Mouse (Mus musculus): ENCODE data around the gene Dnm3.

Dnm3 gene

DNA sequence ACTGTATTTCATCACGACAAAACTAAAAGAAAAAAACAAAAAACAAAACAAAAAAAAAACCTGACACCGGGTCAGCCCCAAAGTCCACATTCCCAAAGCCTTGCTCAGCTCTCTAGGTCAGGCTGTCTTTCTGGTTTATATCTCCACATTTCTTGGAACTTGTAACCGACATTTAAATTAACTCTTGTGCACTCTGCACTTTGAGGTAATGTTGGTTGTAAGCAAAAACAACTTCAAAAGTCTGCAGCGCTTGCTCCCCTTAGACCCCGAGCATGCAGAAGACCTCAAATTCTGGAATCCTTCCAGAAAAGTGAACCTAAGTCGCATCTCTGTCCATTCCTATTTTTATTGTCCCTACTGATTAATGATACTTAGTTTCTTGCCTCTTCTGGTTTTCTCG is 297.4 kb downstream of the Dnm3 start:
- no peaks in the 10 kb centered on the region for H3K36me3 ChIP-seq (ENCODE audit: insufficient read depth, low read length)
- H3K9me3 ChIP-seq (ENCODE audit: low read length): no peaks in the 10 kb centered on the region
- 0 out of 2 replicates have a peak, but pooled peaks cover 6% of the 10 kb centered on the region for H3K4me1 ChIP-seq (replicated peaks; ENCODE audit: low read depth, low read length)
- no peak overlapping the region for H3K4me3 ChIP-seq (replicated peaks; ENCODE audit: low read length)
- H3K27me3 ChIP-seq (ENCODE audit: insufficient read depth, low read length): no peaks in the 10 kb centered on the region
- no peak for TF ChIP-seq POU5F1 (IDR thresholded peaks at IDR 0.05; ENCODE audit: borderline replicate concordance, low read length)
- no peak for TF ChIP-seq NANOG (IDR thresholded peaks at IDR 0.05; ENCODE audit: borderline replicate concordance, low read length)
- no peak for TF ChIP-seq CTCF (conservative IDR thresholded peaks at IDR 0.05; ENCODE audit: low read length)

DNA sequence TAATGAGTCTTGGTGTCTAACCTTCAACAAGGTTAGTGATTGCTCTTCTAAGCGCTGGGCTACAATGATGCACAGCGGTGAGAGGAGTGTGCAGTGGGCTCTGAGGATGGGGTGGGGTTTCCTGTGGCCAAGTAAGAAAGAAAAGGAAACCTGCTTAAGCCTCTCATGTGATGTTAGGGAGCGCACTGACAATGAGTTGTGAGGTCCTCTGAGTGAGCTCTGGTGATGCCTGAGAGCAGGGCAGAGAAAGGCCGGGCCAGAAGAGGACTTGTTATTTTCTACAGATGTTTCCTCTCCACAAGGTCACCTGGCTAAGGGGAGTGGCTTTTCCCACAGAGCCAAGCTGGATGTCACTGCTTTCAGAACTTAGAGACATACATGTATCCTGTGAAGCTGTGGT is 298.4 kb downstream of the Dnm3 start:
- Histone ChIP-seq H3K27me3 (ENCODE audit: insufficient read depth, low read length) (no peaks in the 10 kb centered on the region), H3K9me3 (ENCODE audit: low read length) (no peaks in the 10 kb centered on the region), H3K36me3 (ENCODE audit: insufficient read depth, low read length) (no peaks in the 10 kb centered on the region), H3K4me1 (replicated peaks; ENCODE audit: low read depth, low read length) (0 out of 2 replicates have a peak, but pooled peaks cover 6% of the 10 kb centered on the region), H3K4me3 (replicated peaks; ENCODE audit: low read length) (no peak overlapping the region)
- TF ChIP-seq NANOG (IDR thresholded peaks at IDR 0.05; ENCODE audit: borderline replicate concordance, low read length) (no peak), CTCF (conservative IDR thresholded peaks at IDR 0.05; ENCODE audit: low read length) (no peak), POU5F1 (IDR thresholded peaks at IDR 0.05; ENCODE audit: borderline replicate concordance, low read length) (no peak)

DNA sequence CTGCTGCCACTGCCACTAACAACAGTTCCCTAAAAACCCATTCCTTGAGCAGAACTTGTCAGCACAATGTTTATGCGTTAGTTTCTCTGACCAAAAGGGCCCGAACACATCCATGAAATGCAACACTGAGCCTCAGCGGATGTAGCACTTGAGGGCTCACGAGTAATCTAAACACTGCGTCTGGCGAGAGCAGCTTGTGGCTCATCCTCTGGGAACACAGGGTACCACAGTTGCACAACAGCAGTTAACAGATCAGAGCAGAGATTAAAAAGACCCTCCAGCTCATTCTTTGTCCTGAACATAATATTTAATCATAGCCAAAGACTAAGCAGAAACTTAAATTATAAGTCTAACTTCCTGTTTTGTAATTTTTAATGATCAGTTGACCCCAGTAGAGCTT is 305.0 kb downstream of the Dnm3 start:
- Histone ChIP-seq H3K4me1 (replicated peaks; ENCODE audit: low read depth, low read length) (no peaks in the 10 kb centered on the region), H3K9me3 (ENCODE audit: low read length) (no peaks in the 10 kb centered on the region), H3K27me3 (ENCODE audit: insufficient read depth, low read length) (no peaks in the 10 kb centered on the region), H3K4me3 (replicated peaks; ENCODE audit: low read length) (no peak overlapping the region), H3K36me3 (ENCODE audit: insufficient read depth, low read length) (no peaks in the 10 kb centered on the region)
- TF ChIP-seq NANOG (IDR thresholded peaks at IDR 0.05; ENCODE audit: borderline replicate concordance, low read length): no peak
- TF ChIP-seq POU5F1 (IDR thresholded peaks at IDR 0.05; ENCODE audit: borderline replicate concordance, low read length): no peak
- no peak for TF ChIP-seq CTCF (conservative IDR thresholded peaks at IDR 0.05; ENCODE audit: low read length)

GRCm38 (mm10) chr1:162163687-162164484 is 313.9 kb downstream of the Dnm3 start:
- Histone ChIP-seq H3K27me3 (ENCODE audit: insufficient read depth, low read length) (no peaks in the 10 kb centered on the region), H3K4me1 (replicated peaks; ENCODE audit: low read depth, low read length) (no peaks in the 10 kb centered on the region; the same call in 1 of the 2 replicates), H3K9me3 (ENCODE audit: low read length) (no peaks in the 10 kb centered on the region), H3K36me3 (ENCODE audit: insufficient read depth, low read length) (no peaks in the 10 kb centered on the region), H3K4me3 (replicated peaks; ENCODE audit: low read length) (no peak overlapping the region)
- no peak for TF ChIP-seq CTCF (conservative IDR thresholded peaks at IDR 0.05; ENCODE audit: low read length)
- no peak for TF ChIP-seq NANOG (IDR thresholded peaks at IDR 0.05; ENCODE audit: borderline replicate concordance, low read length)
- TF ChIP-seq POU5F1 (IDR thresholded peaks at IDR 0.05; ENCODE audit: borderline replicate concordance, low read length): no peak

DNA sequence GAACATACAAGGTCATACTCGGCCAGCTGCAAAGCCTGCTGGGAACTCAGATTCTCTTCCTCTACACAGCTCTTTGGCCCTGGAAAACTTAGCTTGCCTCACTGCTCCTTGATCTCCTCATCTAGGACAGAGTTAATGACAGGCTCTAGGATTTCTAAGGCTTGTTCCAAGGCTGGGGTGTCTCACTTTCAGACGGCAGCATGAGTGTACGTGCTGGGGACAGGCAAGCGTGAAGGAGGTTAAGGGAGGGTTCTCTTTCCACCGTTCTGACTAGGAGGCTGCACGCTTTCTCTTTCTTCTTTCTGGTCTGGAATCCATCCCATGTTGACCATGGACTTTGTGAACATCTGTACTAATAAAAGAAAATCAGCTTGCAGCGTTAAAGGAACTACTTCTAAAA is 315.2 kb downstream of the Dnm3 start:
- H3K27me3 ChIP-seq (ENCODE audit: insufficient read depth, low read length): no peaks in the 10 kb centered on the region
- no peaks in the 10 kb centered on the region for H3K36me3 ChIP-seq (ENCODE audit: insufficient read depth, low read length)
- no peaks in the 10 kb centered on the region for H3K9me3 ChIP-seq (ENCODE audit: low read length)
- no peaks in the 10 kb centered on the region; the same call in 1 of the 2 replicates for H3K4me1 ChIP-seq (replicated peaks; ENCODE audit: low read depth, low read length)
- no peak overlapping the region for H3K4me3 ChIP-seq (replicated peaks; ENCODE audit: low read length)
- TF ChIP-seq NANOG (IDR thresholded peaks at IDR 0.05; ENCODE audit: borderline replicate concordance, low read length): no peak
- no peak for TF ChIP-seq POU5F1 (IDR thresholded peaks at IDR 0.05; ENCODE audit: borderline replicate concordance, low read length)
- no peak for TF ChIP-seq CTCF (conservative IDR thresholded peaks at IDR 0.05; ENCODE audit: low read length)

DNA sequence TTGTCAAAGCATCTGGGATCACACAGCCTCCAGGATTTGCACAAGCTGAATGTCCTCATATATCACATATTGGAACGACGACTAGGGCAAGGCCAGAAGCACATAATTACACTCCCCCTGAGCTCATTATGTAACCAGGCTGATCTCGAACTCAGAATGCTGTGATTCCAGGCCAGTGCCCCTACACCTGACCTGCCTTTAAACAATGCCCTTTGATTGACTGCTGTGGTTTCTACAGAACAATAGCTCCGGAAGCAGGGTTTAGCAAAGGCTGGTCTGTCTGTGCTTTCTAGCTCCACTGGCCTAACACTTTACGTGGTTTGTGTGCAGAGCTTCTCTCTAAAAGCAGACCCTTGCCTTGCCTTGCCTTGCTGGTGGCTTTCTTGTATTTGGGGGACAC is 315.6 kb downstream of the Dnm3 start:
- H3K36me3 ChIP-seq (ENCODE audit: insufficient read depth, low read length): no peaks in the 10 kb centered on the region
- H3K4me1 ChIP-seq (replicated peaks; ENCODE audit: low read depth, low read length): no peaks in the 10 kb centered on the region; the same call in 1 of the 2 replicates
- no peaks in the 10 kb centered on the region for H3K9me3 ChIP-seq (ENCODE audit: low read length)
- TF ChIP-seq CTCF (conservative IDR thresholded peaks at IDR 0.05; ENCODE audit: low read length) (no peak), POU5F1 (IDR thresholded peaks at IDR 0.05; ENCODE audit: borderline replicate concordance, low read length) (no peak)
- H3K27me3 ChIP-seq (ENCODE audit: insufficient read depth, low read length): no peaks in the 10 kb centered on the region
- no peak overlapping the region for H3K4me3 ChIP-seq (replicated peaks; ENCODE audit: low read length)

- Histone ChIP-seq H3K4me1 (replicated peaks; ENCODE audit: low read depth, low read length) (no peaks in the 10 kb centered on the region; the same call in 1 of the 2 replicates), H3K9me3 (ENCODE audit: low read length) (no peaks in the 10 kb centered on the region), H3K27me3 (ENCODE audit: insufficient read depth, low read length) (no peaks in the 10 kb centered on the region), H3K4me3 (replicated peaks; ENCODE audit: low read length) (no peak overlapping the region), H3K36me3 (ENCODE audit: insufficient read depth, low read length) (no peaks in the 10 kb centered on the region)
- no peak for TF ChIP-seq NANOG (IDR thresholded peaks at IDR 0.05; ENCODE audit: borderline replicate concordance, low read length)
- TF ChIP-seq CTCF (conservative IDR thresholded peaks at IDR 0.05; ENCODE audit: low read length): no peak
- no peak for TF ChIP-seq POU5F1 (IDR thresholded peaks at IDR 0.05; ENCODE audit: borderline replicate concordance, low read length)
These were observed 317.1 kb downstream of the Dnm3 start for GRCm38 (mm10) chr1:162160718-162161117.

DNA sequence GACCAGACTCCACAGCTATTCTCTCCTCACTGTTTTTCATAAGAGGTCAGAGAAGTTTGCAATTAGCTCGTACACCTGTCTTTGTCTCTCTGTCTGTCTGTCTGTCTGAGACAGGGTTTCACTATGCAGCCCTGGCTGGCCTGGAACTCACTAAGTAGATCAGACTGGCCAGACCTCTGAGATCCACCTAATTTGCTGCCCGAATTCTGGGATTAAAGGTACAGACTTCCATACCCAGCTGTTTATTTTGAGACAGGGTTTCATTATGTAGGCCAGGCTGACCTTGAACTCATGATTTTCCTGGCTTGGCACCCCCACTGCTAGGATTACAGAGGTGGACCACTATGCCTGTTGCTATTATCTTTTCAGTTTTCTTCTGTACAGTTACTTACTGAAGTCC is 319.3 kb downstream of the Dnm3 start:
- H3K4me3 ChIP-seq (replicated peaks; ENCODE audit: low read length): no peak overlapping the region
- TF ChIP-seq CTCF (conservative IDR thresholded peaks at IDR 0.05; ENCODE audit: low read length) (no peak), POU5F1 (IDR thresholded peaks at IDR 0.05; ENCODE audit: borderline replicate concordance, low read length) (no peak), NANOG (IDR thresholded peaks at IDR 0.05; ENCODE audit: borderline replicate concordance, low read length) (no peak)
- no peaks in the 10 kb centered on the region for H3K36me3 ChIP-seq (ENCODE audit: insufficient read depth, low read length)
- H3K9me3 ChIP-seq (ENCODE audit: low read length): no peaks in the 10 kb centered on the region
- H3K27me3 ChIP-seq (ENCODE audit: insufficient read depth, low read length): no peaks in the 10 kb centered on the region
- H3K4me1 ChIP-seq (replicated peaks; ENCODE audit: low read depth, low read length): no peaks in the 10 kb centered on the region; the same call in 1 of the 2 replicates

Data from E14TG2a.4 (cell line).